Comparison of ENCODE assay signal across 16 mouse cellular contexts in the genomic region with DNA sequence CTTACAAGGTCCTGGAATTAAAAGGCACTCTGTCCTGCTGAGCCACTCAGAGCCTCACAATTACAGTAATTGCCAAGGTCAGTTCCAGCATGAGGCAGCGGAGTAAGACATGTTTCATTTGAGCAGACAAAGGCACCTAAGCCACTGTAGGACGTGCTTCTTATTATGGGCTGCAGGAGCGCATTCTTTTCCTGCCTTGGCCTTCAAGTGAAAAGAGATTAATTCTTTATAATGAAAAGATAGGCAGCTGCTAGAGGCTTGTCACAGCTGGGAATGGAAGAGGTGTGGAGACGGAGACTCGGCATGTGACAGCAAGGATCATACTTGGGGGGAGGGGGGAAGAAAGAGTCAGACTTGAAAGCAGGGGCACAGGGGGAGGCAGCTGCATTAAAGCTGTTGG.
A peak's percentile ranks its signal among the peaks of the same experiment; 100 is the strongest.
DNase-seq lines count a peak whose midpoint lies in the region; ATAC-seq lines count a peak whose summit lies in the region.
"Had no signal": no experiment of that assay in that cellular context is flagged by ENCODE, and none has a peak within 500 bp of the region (broad histone marks: within the 10 kb centered on the region; RNA-seq: fewer than 3 reads in every experiment).

No protein-coding gene starts in this region.

- ATAC-seq in forebrain, embryonic 15.5 days (replicated peaks) = no peak
- peak; percentile 69 for ATAC-seq in midbrain, embryonic 11.5 days (ENCODE audit: low FRiP score)
- ATAC-seq: inflammation-experienced regulatory T-cells, adult 6 months; Patski had no signal

- H3K36me3 ChIP-seq in forebrain, embryonic 15.5 days = no peaks in the 10 kb centered on the region
- H3K36me3 ChIP-seq in midbrain, embryonic 11.5 days (ENCODE audit: control insufficient read depth, insufficient read depth, low read length) = no peaks in the 10 kb centered on the region

- peaks cover 9% of the 10 kb centered on the region for H3K4me1 ChIP-seq in forebrain, embryonic 15.5 days
- H3K4me1 ChIP-seq in midbrain, embryonic 11.5 days (ENCODE audit: control insufficient read depth, insufficient read depth, low read length) = peaks cover 12% of the 10 kb centered on the region

- no peaks in the 10 kb centered on the region for H3K27me3 ChIP-seq in forebrain, embryonic 15.5 days
- H3K27me3 ChIP-seq in midbrain, embryonic 11.5 days (ENCODE audit: control insufficient read depth, insufficient read depth, low read length) = no peaks in the 10 kb centered on the region

- H3K27ac ChIP-seq in forebrain, embryonic 15.5 days (replicated peaks) = peak overlapping the region; percentile 19; the same call in 1 of the 2 replicates
- H3K27ac ChIP-seq in midbrain, embryonic 11.5 days (ENCODE audit: low read depth, low read length) = no peak overlapping the region
- H3K27ac ChIP-seq: liver, embryonic 14.5 days had no signal

- H3K9ac ChIP-seq in forebrain, embryonic 15.5 days (replicated peaks) = no peak overlapping the region
- H3K9ac ChIP-seq in midbrain, embryonic 11.5 days (ENCODE audit: low read length) = no peak overlapping the region
- H3K9ac ChIP-seq: liver, embryonic 14.5 days had no signal

- no peak overlapping the region for H3K4me2 ChIP-seq in forebrain, embryonic 15.5 days (replicated peaks)
- no peak overlapping the region for H3K4me2 ChIP-seq in midbrain, embryonic 11.5 days

- WGBS in forebrain, embryonic 15.5 days = 10% methylated on average over 5 of the region's 5 CpGs
- WGBS in midbrain, embryonic 11.5 days = 28% methylated on average over 5 of the region's 5 CpGs

- peak; percentile 17 for DNase-seq in embryo, embryonic 11 days
- DNase-seq in embryo, embryonic 9.5 days (ENCODE audit: extremely low spot score) = no peak
- no peak for DNase-seq in midbrain, embryonic 11.5 days (ENCODE audit: low spot score, missing footprints)
- DNase-seq in retina, postnatal 1 day = peak; percentile 70
- no peak for DNase-seq in right cerebral cortex, postnatal 10 days (ENCODE audit: low spot score in 2 of 2)
- no peak for DNase-seq in right cerebral cortex, postnatal 36 days (ENCODE audit: low spot score in 2 of 2)
- no peak for DNase-seq in spleen, adult 18-20 months
- DNase-seq: adrenal gland, postnatal 25 days; cerebellum, postnatal 25 days; left cerebral cortex, postnatal 4 days; lung, postnatal 36 days; right cerebral cortex, postnatal 4 days had no signal

- H3K9me3 ChIP-seq in forebrain, embryonic 15.5 days = no peaks in the 10 kb centered on the region
- H3K9me3 ChIP-seq in midbrain, embryonic 11.5 days (ENCODE audit: control insufficient read depth, low read length) = peaks cover 2% of the 10 kb centered on the region; the same call in 1 of the 2 replicates

- no peak overlapping the region for H3K4me3 ChIP-seq in forebrain, embryonic 15.5 days
- no peak overlapping the region for H3K4me3 ChIP-seq in midbrain, embryonic 11.5 days (ENCODE audit: low read depth, low read length)

Comparison
In these comparisons a context has a peak if more than half of its experiments do, and no peak if none do; other contexts are left out.
1. DNase-seq: peak in embryo, embryonic 11 days (single experiment) and retina, postnatal 1 day (single experiment); none in embryo, embryonic 9.5 days (single experiment), midbrain, embryonic 11.5 days (single experiment), right cerebral cortex, postnatal 10 days (0 of 2), right cerebral cortex, postnatal 36 days (0 of 2) and spleen, adult 18-20 months (0 of 2).